Mouse (Mus musculus) heart, postnatal 0 days (tissue): Measurements from ENCODE around the gene Lrrc28.

Experiments used
- CTCF ChIP-seq: IDR thresholded peaks from 2 replicates; pipeline ENCODE4 v1.5.1; 2016; ENCODE audit warnings: antibody characterized with exemption, control low read depth, low read depth
- EP300 ChIP-seq: IDR thresholded peaks from 2 replicates; pipeline ENCODE4 v1.6.1; 2016; ENCODE audit warnings: antibody characterized with exemption, low read depth

DNA sequence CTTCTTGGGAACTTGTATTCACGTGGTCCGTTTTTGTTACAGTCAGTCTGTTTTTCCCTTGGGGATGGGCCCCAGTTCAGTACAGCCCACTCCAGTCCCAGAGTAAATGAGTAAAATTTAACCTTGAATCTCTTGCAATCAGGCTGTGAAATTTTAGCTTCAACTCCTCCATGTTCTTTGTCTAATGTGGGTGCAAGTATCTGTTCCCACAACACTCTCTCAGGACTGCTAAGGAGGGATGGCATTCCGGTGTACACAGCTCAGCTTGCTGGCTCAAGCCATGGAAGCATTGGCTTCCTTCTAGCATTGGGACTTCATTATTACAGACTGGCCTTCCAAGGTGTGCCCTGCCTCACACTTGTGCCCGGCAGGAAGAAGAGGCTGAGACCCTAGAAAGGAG, 142.4 kb downstream of the Lrrc28 start:
- TF ChIP-seq CTCF (no peak), EP300 (no peak)
